Mouse (Mus musculus): Measurements from ENCODE around the gene Btbd9.

DNA sequence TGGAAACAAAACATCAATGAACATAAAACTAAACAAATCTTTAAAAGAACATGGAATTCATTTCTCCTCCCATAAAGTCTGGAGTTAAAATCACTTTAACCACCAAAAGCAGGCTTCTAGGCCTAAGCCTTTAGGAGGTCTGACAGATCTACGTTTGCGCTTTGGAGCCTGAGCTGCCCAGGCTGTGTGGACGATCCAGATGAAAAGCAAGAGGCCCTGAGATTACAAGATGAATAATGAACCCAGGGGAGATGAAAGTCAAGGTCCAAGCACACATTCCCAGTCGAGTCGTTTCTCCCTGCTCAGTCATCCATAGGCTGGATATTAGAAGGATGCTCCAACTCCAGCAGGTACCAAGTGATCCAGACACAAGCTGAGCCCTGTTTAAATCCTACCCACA lies 39.6 kb downstream of the Btbd9 start:
- TF ChIP-seq CTCF (conservative IDR thresholded peaks at IDR 0.05; ENCODE audit: insufficient read depth, insufficient read length, low read depth, low read length), result no peak
- no peak for TF ChIP-seq POLR2A (IDR thresholded peaks at IDR 0.05; ENCODE audit: low read depth, low read length)
